Mouse (Mus musculus) spleen, adult 12 weeks (tissue): ENCODE data around the gene AW549877.

Source experiments
- DNase-seq: peaks from one replicate; pipeline ENCODE4 v3.0.0; 2022; ENCODE audit warnings: low spot score

AW549877 gene

DNA sequence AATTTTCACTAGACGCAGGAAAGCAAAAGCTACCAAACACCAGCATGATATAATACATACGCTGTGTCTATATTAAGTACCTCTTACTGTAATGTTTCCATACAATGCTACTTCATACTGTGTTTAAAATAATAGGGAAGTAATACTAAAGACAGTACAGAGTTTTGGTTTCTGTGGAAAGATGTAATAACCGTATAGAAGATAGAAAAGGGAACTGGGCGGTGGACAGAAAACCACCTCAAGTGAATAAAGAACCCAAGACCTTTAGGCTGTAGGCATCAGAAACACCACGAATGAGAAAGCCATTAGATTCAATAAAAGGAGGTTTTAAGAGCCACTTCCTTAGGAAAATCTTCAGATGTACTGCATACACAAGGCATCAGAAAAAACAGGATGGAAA lies 12.8 kb downstream of the AW549877 start:
- no peak for DNase-seq

DNA sequence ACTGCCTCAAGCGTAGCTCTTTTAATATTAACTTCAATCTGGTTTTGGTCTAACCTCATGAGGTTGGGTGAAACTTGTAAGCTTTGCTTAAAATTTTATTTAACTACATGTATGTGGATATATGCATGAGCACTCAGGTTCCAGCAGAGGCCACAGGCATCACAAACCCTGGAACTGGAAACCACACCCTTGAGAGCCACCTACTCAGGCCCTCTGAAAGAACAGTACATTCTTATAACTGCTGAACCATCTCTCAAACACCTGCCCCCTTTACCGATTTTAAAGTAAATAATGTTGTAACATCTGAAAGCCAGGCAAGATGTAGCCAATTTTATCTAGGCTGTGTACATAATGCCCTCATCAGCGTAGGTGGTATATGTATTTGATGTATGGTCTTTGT lies 15.7 kb downstream of the AW549877 start:
- peak; percentile 10 for DNase-seq

DNA sequence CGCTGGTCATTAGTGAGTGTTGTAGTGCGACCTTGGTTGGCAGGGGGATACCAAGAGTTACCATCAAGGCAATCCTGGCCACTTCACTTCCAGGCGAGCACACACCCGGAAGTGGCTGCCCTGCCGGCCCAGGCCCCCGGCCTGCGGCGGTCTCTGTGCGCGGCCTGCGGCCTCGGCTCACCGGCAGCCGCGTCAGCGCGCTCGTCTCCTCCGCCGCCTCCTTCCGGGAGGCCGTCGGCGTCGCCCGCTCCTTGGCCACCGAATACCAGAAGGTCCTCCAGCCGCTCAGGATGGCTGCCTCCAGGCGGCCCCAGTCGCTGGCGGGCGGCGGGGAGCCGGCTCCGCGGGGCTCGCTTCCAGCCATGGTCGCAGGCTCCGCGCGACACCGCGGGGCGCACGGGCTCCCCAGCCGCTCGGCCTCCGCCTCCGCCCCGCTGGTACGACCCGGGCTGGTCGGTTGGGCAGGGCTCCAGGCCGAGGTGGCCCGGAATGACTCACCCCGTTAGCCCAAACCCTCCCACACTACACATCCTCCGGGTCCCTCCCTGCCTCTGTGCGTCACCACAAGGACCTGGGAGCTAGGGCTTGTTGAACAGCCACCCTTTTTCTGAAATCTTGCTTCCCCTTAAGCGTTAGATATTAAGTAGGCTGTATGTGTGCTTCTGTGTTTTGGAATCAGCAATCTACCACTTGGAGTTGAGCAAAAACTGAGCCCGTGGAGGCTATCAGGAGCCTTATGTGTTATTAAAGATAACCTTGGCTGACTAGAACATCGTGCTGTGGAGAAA lies 16.3 kb downstream of the AW549877 start, which contains the start of gene Fbxo4:
Gene Fbxo4 (minus strand): TSS at position 513 of the 788 bp plus-strand sequence.
- DNase-seq: peak; percentile 59

DNA sequence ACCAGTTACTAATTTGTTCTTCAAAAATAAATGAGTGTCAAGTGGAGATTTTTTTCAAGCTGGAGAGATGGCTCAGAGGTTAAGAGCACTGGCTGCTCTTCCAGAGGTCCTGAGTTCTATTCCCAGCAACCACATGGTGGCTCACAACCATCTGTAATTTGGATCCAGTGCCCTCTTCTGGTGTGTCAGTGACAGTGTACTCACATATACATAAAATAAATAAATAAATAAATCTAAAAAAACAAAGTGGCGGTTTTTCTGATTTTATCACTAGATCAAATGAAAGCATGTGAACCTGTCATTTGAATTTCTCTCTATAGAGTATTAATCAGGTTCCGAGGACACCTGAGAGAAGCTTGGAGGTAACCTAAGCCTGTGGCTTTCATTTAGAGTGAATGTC lies 17.3 kb downstream of the AW549877 start:
- no peak for DNase-seq

GRCm38 (mm10) chr15:3973300-3973699 lies 22.2 kb downstream of the AW549877 start:
- DNase-seq: no peak

DNA sequence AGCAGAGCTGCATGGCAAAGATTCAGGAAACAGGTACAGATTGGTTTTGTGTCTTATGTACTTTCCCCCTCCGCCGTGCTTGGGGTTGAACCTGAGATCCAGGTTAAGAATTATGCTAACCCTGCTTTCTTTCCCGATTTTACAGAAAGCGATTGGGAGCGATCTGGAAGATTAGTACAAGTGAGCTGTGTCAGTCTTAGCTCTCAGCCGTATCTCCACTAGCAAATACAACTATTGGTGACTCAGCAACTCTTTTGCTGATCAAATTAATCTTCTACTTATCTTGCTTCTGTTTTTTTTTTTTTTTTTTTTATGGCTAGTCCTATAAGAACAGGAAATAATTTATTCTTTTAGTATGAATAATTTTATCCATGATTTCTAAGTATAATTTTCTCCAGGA lies 25.4 kb downstream of the AW549877 start:
- DNase-seq: no peak

DNA sequence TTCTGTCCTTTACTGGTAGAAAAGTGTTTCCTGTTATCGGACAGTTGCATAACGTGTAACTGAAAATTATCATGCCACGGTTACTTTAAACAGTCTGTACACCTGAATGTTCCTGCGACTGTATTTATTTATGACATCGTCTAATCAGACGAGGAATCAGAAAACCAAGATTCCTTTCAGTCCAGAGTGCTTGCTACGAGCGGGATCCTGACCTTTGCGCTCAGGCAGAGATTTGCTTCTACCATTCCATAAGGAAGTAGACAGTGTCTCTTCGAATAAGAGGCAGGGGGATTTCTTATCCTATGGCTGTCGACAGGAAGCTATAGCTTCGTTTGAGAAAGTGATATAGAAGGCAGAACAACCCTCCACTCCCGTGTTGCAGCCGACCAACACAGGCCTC lies 25.8 kb downstream of the AW549877 start:
- DNase-seq: no peak

DNA sequence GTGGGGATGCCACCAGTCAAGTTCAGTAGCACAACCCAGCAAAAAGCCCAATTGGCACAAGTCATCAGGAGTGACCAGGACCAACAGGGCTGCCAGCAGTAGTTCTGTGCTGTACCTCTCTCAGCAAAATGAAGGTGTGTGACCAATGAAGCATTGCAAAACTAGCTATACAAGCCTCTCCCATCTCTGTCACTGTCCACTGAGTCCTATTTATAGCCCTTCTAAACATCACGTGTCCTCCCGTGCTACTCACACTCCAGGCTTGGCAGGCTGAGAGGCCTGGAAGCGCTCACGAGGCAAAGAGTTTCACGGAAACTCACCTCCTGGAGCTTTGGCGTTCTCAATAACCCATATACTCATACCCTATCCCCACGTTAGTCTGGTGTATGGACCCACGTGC lies 33.3 kb downstream of the AW549877 start:
- DNase-seq: no peak

GRCm38 (mm10) chr15:3960094-3960493 lies 35.5 kb downstream of the AW549877 start:
- DNase-seq: no peak

DNA sequence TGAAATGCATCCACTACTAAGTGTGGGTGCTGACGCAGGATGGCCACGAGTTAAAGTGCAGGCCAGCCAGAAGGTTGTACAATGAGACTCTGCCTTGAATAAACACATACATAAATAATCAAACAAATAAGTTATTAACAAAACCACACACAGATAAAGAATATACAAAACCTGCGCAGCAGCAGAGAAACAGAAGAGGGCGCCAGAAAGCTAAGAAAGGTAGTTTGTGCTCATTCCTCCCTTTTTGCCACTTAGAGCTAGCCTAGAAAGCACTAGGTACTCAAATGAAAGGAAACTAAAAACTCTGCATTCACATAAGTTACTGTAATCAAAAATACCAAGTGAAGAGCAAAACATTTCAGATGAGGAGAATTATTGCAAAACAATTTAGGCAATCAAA lies 37.6 kb downstream of the AW549877 start:
- no peak for DNase-seq

DNA sequence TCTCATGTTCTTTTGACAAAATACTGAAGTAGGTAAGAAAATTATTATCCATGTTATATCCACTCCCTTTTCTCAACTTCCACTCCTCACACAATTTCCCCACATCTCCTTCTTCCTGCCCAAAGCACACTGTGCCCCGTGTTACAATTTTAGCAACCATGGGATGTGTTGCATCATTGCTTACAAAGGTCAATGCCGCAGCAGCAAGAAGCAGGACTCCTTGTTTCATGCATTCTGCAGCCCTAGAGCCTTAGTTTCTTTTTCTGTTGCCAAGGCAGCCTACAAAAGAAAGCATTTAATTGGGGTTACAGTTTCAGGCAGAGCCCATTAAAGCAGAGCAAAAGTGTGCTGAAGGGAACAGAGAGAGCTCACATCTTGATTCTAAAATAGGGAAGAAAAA lies 40.6 kb downstream of the AW549877 start:
- no peak for DNase-seq

- no peak for DNase-seq
Observed at GRCm38 (mm10) chr15:3938132-3938531, 57.4 kb downstream of the AW549877 start.

- no peak for DNase-seq
Observed at GRCm38 (mm10) chr15:3936056-3936455, 59.5 kb downstream of the AW549877 start.

GRCm38 (mm10) chr15:3933466-3933865 lies 62.1 kb downstream of the AW549877 start:
- no peak for DNase-seq
